Mouse (Mus musculus) mature B cell (primary cell): ENCODE measurements around the gene Zyx.

Experiments
- in situ Hi-C: fragments of 300-500 bp; cut with MboI; formaldehyde crosslinking; loops from 2 replicates; pipeline ENCODE4 v1.14.3; 2019

The Zyx gene

DNA sequence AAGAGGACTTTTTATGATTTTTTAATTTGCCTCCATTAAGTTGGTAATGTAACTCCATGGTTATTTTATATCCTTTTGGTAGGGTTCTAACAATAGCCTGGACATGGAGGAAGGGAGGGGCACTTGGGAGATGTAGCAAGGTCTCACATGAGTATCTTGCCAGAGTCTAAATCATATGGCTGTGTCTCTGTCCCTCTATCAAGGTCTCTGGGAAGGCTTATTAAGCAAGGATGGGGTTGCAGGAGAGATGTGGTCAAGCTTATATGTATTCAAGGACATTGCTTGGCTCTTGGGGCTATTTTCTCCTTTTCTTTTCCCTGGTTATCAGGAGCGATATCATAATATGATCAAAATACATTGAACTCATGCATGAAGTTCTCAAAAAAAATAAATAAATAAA is 49.6 kb downstream of the Zyx start:
- in situ Hi-C loops: no loop called here

DNA sequence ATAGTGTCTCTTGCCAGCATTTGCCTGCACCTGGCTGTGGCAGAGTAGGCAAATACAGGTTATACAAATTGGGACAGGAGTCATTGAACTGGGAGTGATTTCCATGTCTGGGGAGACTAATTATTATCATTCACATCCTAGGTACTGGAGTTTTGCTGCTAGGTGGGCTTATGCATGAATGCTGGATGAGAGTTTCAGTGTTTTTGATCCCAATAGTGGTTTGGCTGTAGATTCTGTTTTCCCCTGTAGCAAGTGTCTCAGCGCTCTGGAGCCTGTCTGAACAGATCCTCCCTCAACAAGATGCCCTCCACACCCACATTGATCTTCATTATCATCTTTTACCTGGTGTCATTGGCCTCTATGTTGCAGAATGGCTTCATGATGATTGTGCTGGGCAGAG is 50.5 kb downstream of the Zyx start, which contains the start of gene Tas2r143:
Gene Tas2r143, plus strand, starts transcription at position 301 of the 400 bp plus-strand sequence.
- in situ Hi-C loops: no loop called here

DNA sequence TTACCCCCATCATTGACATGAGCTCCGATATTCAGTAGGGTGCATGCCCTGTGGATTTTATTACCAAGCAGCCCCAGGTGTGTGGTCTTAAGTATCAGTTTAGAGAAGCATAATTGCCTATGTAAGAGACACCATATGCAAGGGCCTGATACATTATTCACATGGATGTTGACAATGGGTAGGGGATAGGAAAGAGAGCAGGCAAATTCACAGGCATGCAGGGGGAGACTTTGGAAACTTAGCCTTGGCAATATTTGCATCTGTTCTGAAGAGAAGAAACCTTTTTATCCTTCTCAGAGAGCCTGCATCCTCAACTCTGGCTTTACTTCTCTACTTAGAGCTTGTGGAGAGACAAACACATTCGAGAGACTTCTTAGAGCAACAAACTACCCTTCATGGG is 55.7 kb downstream of the Zyx start, which contains the start of gene Tas2r135:
Gene Tas2r135, plus strand, starts transcription at position 301 of the 400 bp plus-strand sequence.
- in situ Hi-C loops: no loop called here
